Mouse (Mus musculus) liver, embryonic 15.5 days (tissue): ENCODE measurements around the gene Eef1g. TPM values are rescaled to one million over a fixed set of nuclear protein-coding genes. Genes with fewer than 3 reads are reported as not detected.
A peak's percentile ranks its signal among the peaks of the same experiment; 100 is the strongest.

Experiments used
- ATAC-seq: fragments of 200-750 bp; cut with Nextera tagmentation; 2 replicates; pipeline ENCODE4 v1.8.0; 2017; ENCODE audit warnings: moderate number of reproducible peaks, mild to moderate bottlenecking, moderate library complexity; ENCODE audit not compliant: insufficient read depth
- H3K27ac ChIP-seq: fragments of 300-500 bp; sonication (generic); replicated peaks from 2 replicates; pipeline ENCODE4 v1.5.1; 2015; ENCODE audit warnings: mild to moderate bottlenecking, inconsistent platforms
- H3K27me3 ChIP-seq: fragments of 300-500 bp; sonication (generic); 2 replicates; pipeline ENCODE4 v1.6.1; 2015; ENCODE audit warnings: mild to moderate bottlenecking, inconsistent platforms
- H3K36me3 ChIP-seq: fragments of 300-500 bp; sonication (generic); replicated peaks from 2 replicates; pipeline ENCODE4 v1.6.1; 2015; ENCODE audit warnings: moderate library complexity, mild to moderate bottlenecking, inconsistent platforms
- H3K4me1 ChIP-seq: fragments of 300-500 bp; sonication (generic); replicated peaks from 2 replicates; pipeline ENCODE4 v1.6.1; 2015; ENCODE audit warnings: inconsistent platforms
- H3K4me2 ChIP-seq: fragments of 300-500 bp; sonication (generic); 2 replicates; pipeline ENCODE4 v1.6.1; 2015; ENCODE audit warnings: moderate library complexity, mild to moderate bottlenecking, inconsistent platforms
- H3K4me3 ChIP-seq: fragments of 300-500 bp; sonication (generic); replicated peaks from 2 replicates; pipeline ENCODE4 v1.5.1; 2015; ENCODE audit warnings: mild to moderate bottlenecking, inconsistent platforms
- H3K9ac ChIP-seq: fragments of 300-500 bp; sonication (generic); 2 replicates; pipeline ENCODE4 v1.6.1; 2015; ENCODE audit warnings: moderate library complexity, mild to moderate bottlenecking, inconsistent platforms
- H3K9me3 ChIP-seq: fragments of 300-500 bp; sonication (generic); replicated peaks from 2 replicates; pipeline ENCODE4 v1.6.1; 2016; ENCODE audit warnings: inconsistent platforms
- WGBS: fragments of 180-500 bp; shearing (Covaris S2); methylation state at CpG from one replicate; pipeline ENCODE4 v1.1.7; 2015; ENCODE audit warnings: mixed read lengths; ENCODE audit not compliant: insufficient replicate concordance; 5-methylcytosine and 5-hydroxymethylcytosine counted together
- polyA plus RNA-seq: library from polyadenylated mRNA; unstranded; fragments of >200 nt; fragmentation: Nextera tagmentation; extraction: Ambion mirVana; gene quantifications from 2 replicates; pipeline ENCODE4 v1.2.1, GENCODE M21; 2015

Eef1g gene
- polyA plus RNA-seq: 177 and 180 TPM in 2 replicates

- Histone ChIP-seq H3K36me3 (peaks cover 74% of the 10 kb centered on the region), H3K27ac (peak within 1 kb of the TSS; percentile 88), H3K27me3 (no peaks in the 10 kb centered on the region), H3K4me1 (peaks cover 41% of the 10 kb centered on the region), H3K4me3 (peak within 1 kb of the TSS; percentile 80), H3K9me3 (no peaks in the 10 kb centered on the region), H3K9ac (peak within 1 kb of the TSS; percentile 80), H3K4me2 (peak within 1 kb of the TSS; percentile 95)
- WGBS: under 1% methylated on average over 52 of the region's 52 CpGs
- peak; percentile 99 for ATAC-seq
Observed at GRCm38 (mm10) chr19:8966590-8967372, at the start of gene Eef1g. Eef1g (plus strand) TSS chr19:8967041.

- Histone ChIP-seq H3K36me3 (peaks cover 40% of the 10 kb centered on the region), H3K27me3 (no peaks in the 10 kb centered on the region), H3K27ac (no peak overlapping the region), H3K4me1 (peaks cover 43% of the 10 kb centered on the region), H3K9me3 (no peaks in the 10 kb centered on the region), H3K4me2 (no peak overlapping the region), H3K4me3 (no peak overlapping the region), H3K9ac (no peak overlapping the region)
- ATAC-seq: no peak
- WGBS: 67% methylated on average over 3 of the region's 3 CpGs
Observed at GRCm38 (mm10) chr19:8919000-8919399, 47.8 kb upstream of the Eef1g start.

GRCm38 (mm10) chr19:8919684-8920072 is 47.2 kb upstream of the Eef1g start:
- Histone ChIP-seq H3K4me3 (peak overlapping the region; percentile 90), H3K36me3 (peaks cover 37% of the 10 kb centered on the region), H3K4me1 (peaks cover 46% of the 10 kb centered on the region), H3K27me3 (no peaks in the 10 kb centered on the region), H3K27ac (peak overlapping the region; percentile 96), H3K9me3 (no peaks in the 10 kb centered on the region), H3K9ac (peak overlapping the region; percentile 85; the same call in 1 of the 2 replicates), H3K4me2 (peak overlapping the region; percentile 88)
- WGBS: 64% methylated on average over 6 of the region's 6 CpGs
- ATAC-seq: no peak

- Histone ChIP-seq H3K27ac (peak within 1 kb of the TSS; percentile 96), H3K9ac (peak within 1 kb of the TSS; percentile 85), H3K36me3 (peaks cover 33% of the 10 kb centered on the region), H3K4me1 (peaks cover 45% of the 10 kb centered on the region), H3K9me3 (no peaks in the 10 kb centered on the region), H3K4me3 (peak within 1 kb of the TSS; percentile 90), H3K4me2 (peak within 1 kb of the TSS; percentile 88), H3K27me3 (no peaks in the 10 kb centered on the region)
- WGBS: 2% methylated on average over 50 of the region's 50 CpGs
- peak; percentile 95 for ATAC-seq
Observed at GRCm38 (mm10) chr19:8920073-8920736, 46.6 kb upstream of the Eef1g start, which contains the start of gene B3gat3. B3gat3 (plus strand) TSS chr19:8920374.

- H3K27ac ChIP-seq: peak overlapping the region; percentile 96
- 2% methylated on average over 6 of the region's 6 CpGs for WGBS
- peak; percentile 19 for ATAC-seq
- H3K27me3 ChIP-seq: no peaks in the 10 kb centered on the region
- H3K36me3 ChIP-seq: peaks cover 33% of the 10 kb centered on the region
- peak overlapping the region; percentile 85 for H3K9ac ChIP-seq
- H3K4me3 ChIP-seq: peak overlapping the region; percentile 90
- H3K9me3 ChIP-seq: no peaks in the 10 kb centered on the region
- H3K4me1 ChIP-seq: peaks cover 45% of the 10 kb centered on the region
- peak overlapping the region; percentile 88 for H3K4me2 ChIP-seq
Observed at GRCm38 (mm10) chr19:8920836-8921291, 46.0 kb upstream of the Eef1g start.

- Histone ChIP-seq H3K9ac (peak overlapping the region; percentile 85), H3K27me3 (no peaks in the 10 kb centered on the region), H3K4me3 (peak overlapping the region; percentile 90), H3K4me1 (peaks cover 54% of the 10 kb centered on the region), H3K27ac (peak overlapping the region; percentile 96), H3K4me2 (peak overlapping the region; percentile 88), H3K36me3 (peaks cover 33% of the 10 kb centered on the region), H3K9me3 (no peaks in the 10 kb centered on the region)
- ATAC-seq: no peak
- 82% methylated on average over 9 of the region's 9 CpGs for WGBS
Observed at GRCm38 (mm10) chr19:8921741-8922140, 45.1 kb upstream of the Eef1g start.

GRCm38 (mm10) chr19:8926766-8927165 is 40.1 kb upstream of the Eef1g start:
- Histone ChIP-seq H3K4me3 (no peak overlapping the region), H3K27me3 (no peaks in the 10 kb centered on the region), H3K4me1 (peaks cover 82% of the 10 kb centered on the region), H3K9me3 (no peaks in the 10 kb centered on the region), H3K4me2 (peak overlapping the region; percentile 1; the same call in 1 of the 2 replicates), H3K36me3 (peaks cover 46% of the 10 kb centered on the region), H3K9ac (no peak overlapping the region), H3K27ac (peak overlapping the region; percentile 92; the same call in 1 of the 2 replicates)
- no peak for ATAC-seq
- 39% methylated on average over 2 of the region's 2 CpGs for WGBS

- 28% methylated on average over 12 of the region's 12 CpGs for WGBS
Observed at GRCm38 (mm10) chr19:8927891-8928525, 38.8 kb upstream of the Eef1g start.

GRCm38 (mm10) chr19:8928689-8929223 is 38.1 kb upstream of the Eef1g start:
- peaks cover 52% of the 10 kb centered on the region for H3K36me3 ChIP-seq
- peak overlapping the region; percentile 86 for H3K9ac ChIP-seq
- peak overlapping the region; percentile 99 for H3K4me2 ChIP-seq
- H3K4me1 ChIP-seq: peaks cover 64% of the 10 kb centered on the region
- peak; percentile 6 for ATAC-seq
- peak overlapping the region; percentile 89 for H3K4me3 ChIP-seq
- peak overlapping the region; percentile 92 for H3K27ac ChIP-seq
- no peaks in the 10 kb centered on the region for H3K27me3 ChIP-seq
- WGBS: 32% methylated on average over 16 of the region's 16 CpGs
- H3K9me3 ChIP-seq: no peaks in the 10 kb centered on the region

More at GRCm38 (mm10) chr19:8927891-8928525, 38.8 kb upstream of the Eef1g start:
- Histone ChIP-seq H3K9me3 (no peaks in the 10 kb centered on the region), H3K27me3 (no peaks in the 10 kb centered on the region), H3K36me3 (peaks cover 49% of the 10 kb centered on the region), H3K4me2 (peak overlapping the region; percentile 99), H3K4me1 (peaks cover 71% of the 10 kb centered on the region), H3K9ac (no peak overlapping the region), H3K4me3 (peak overlapping the region; percentile 89), H3K27ac (peak overlapping the region; percentile 92)
- ATAC-seq: peak; percentile 44

- Histone ChIP-seq H3K4me2 (peak within 1 kb of the TSS; percentile 99), H3K9ac (peak within 1 kb of the TSS; percentile 86), H3K27me3 (no peaks in the 10 kb centered on the region), H3K27ac (peak within 1 kb of the TSS; percentile 92), H3K4me1 (peaks cover 58% of the 10 kb centered on the region), H3K4me3 (peak within 1 kb of the TSS; percentile 89), H3K36me3 (peaks cover 54% of the 10 kb centered on the region), H3K9me3 (no peaks in the 10 kb centered on the region)
- under 1% methylated on average over 73 of the region's 74 CpGs for WGBS
- peak; percentile 74 for ATAC-seq
Observed at GRCm38 (mm10) chr19:8929224-8930088, 37.4 kb upstream of the Eef1g start, which contains the start of the genes Rom1 and Eml3. Rom1 (minus strand) TSS chr19:8929356. Eml3 (plus strand) TSS chr19:8929552.
